Mouse (Mus musculus) olfactory bulb, adult 2 months (tissue): ENCODE measurements around the gene Sgk1.

ENCODE experiments used
- CTCF ChIP-seq: fragments of 200-500 bp; IDR thresholded peaks from 2 replicates; pipeline ENCODE4 v1.5.1; 2012; ENCODE audit warnings: low read depth, mild to moderate bottlenecking, low read length, moderate library complexity; ENCODE audit not compliant: insufficient read depth
- POLR2A ChIP-seq: fragments of 200-500 bp; IDR thresholded peaks from 2 replicates; pipeline ENCODE4 v1.6.1; 2012; ENCODE audit warnings: mild to moderate bottlenecking, low read depth, low read length, moderate library complexity; ENCODE audit not compliant: insufficient read depth

GRCm38 (mm10) chr10:21832282-21832681, 49.7 kb upstream of the Sgk1 start:
- no peak for TF ChIP-seq POLR2A
- no peak for TF ChIP-seq CTCF
